Mouse (Mus musculus): ENCODE results near the gene Ugt1a9. TPM values are rescaled to one million over a fixed set of nuclear protein-coding genes. Genes with fewer than 3 reads are reported as not detected.
"Not testable (repeated sequence)": the region's sequence is repeated elsewhere in the genome, so short reads cannot be mapped to it uniquely, and the experiment has no call there.

Gene Ugt1a9
- polyA plus RNA-seq, 1 experiment from 2014 or later: not detected

- H3K27ac ChIP-seq; H3K4me3 ChIP-seq; H3K9ac ChIP-seq; H3K27me3 ChIP-seq (replicated peaks); ATAC-seq (ENCODE audit: low FRiP score, low read depth); H3K4me2 ChIP-seq (replicated peaks); H3K36me3 ChIP-seq; H3K9me3 ChIP-seq; H3K4me1 ChIP-seq: not testable (repeated sequence)
- 21% methylated on average over 4 of the region's 4 CpGs for whole genome bisulfite sequencing
Measured at GRCm38 (mm10) chr1:88120550-88120949, 50.0 kb downstream of the Ugt1a9 start.

- not testable (repeated sequence) for H3K4me3 ChIP-seq; H3K9me3 ChIP-seq; H3K36me3 ChIP-seq; H3K9ac ChIP-seq; H3K4me1 ChIP-seq; H3K27ac ChIP-seq; H3K27me3 ChIP-seq (replicated peaks); H3K4me2 ChIP-seq (replicated peaks); ATAC-seq (ENCODE audit: low FRiP score, low read depth)
- WGBS: no CpG with 5 or more reads among the region's 1 CpGs
Measured at GRCm38 (mm10) chr1:88121521-88121920, 50.9 kb downstream of the Ugt1a9 start.

- not testable (repeated sequence) for H3K4me3 ChIP-seq; H3K9ac ChIP-seq; H3K4me1 ChIP-seq; H3K4me2 ChIP-seq (replicated peaks); H3K9me3 ChIP-seq; ATAC-seq (ENCODE audit: low FRiP score, low read depth); H3K27ac ChIP-seq; H3K27me3 ChIP-seq (replicated peaks); H3K36me3 ChIP-seq
- 85% methylated on average over 4 of the region's 4 CpGs for WGBS
Measured at GRCm38 (mm10) chr1:88125827-88126360, 55.3 kb downstream of the Ugt1a9 start.

- 94% methylated on average over 2 of the region's 2 CpGs for WGBS
- not testable (repeated sequence) for H3K4me2 ChIP-seq (replicated peaks); H3K4me3 ChIP-seq; H3K27ac ChIP-seq; H3K9ac ChIP-seq; ATAC-seq (ENCODE audit: low FRiP score, low read depth); H3K36me3 ChIP-seq; H3K27me3 ChIP-seq (replicated peaks); H3K9me3 ChIP-seq; H3K4me1 ChIP-seq
Measured at GRCm38 (mm10) chr1:88129091-88129490, 58.5 kb downstream of the Ugt1a9 start.

GRCm38 (mm10) chr1:88130223-88130622, 59.6 kb downstream of the Ugt1a9 start:
- not testable (repeated sequence) for H3K4me3 ChIP-seq; H3K36me3 ChIP-seq; H3K27me3 ChIP-seq (replicated peaks); H3K4me1 ChIP-seq; ATAC-seq (ENCODE audit: low FRiP score, low read depth); H3K27ac ChIP-seq; H3K4me2 ChIP-seq (replicated peaks); H3K9me3 ChIP-seq; H3K9ac ChIP-seq
- WGBS: 82% methylated on average over 1 of the region's 1 CpGs

- WGBS: 68% methylated on average over 3 of the region's 3 CpGs
- ATAC-seq (ENCODE audit: low FRiP score, low read depth): no peak
- Histone ChIP-seq H3K9me3 (no peaks in the 10 kb centered on the region), H3K9ac (no peak overlapping the region), H3K4me2 (replicated peaks) (no peak overlapping the region), H3K27me3 (replicated peaks) (no peaks in the 10 kb centered on the region), H3K4me3 (no peak overlapping the region), H3K27ac (no peak overlapping the region), H3K36me3 (no peaks in the 10 kb centered on the region), H3K4me1 (0 out of 2 replicates have a peak, but pooled peaks cover 3% of the 10 kb centered on the region)
Measured at GRCm38 (mm10) chr1:88133908-88134456, 63.4 kb downstream of the Ugt1a9 start.

- H3K27me3 ChIP-seq (replicated peaks); H3K4me2 ChIP-seq (replicated peaks); H3K27ac ChIP-seq; H3K9me3 ChIP-seq; H3K9ac ChIP-seq; H3K4me3 ChIP-seq; ATAC-seq (ENCODE audit: low FRiP score, low read depth); H3K4me1 ChIP-seq; H3K36me3 ChIP-seq: not testable (repeated sequence)
- WGBS: 62% methylated on average over 5 of the region's 5 CpGs
Measured at GRCm38 (mm10) chr1:88134457-88135011, 63.9 kb downstream of the Ugt1a9 start, which contains the start of gene Ugt1a6a. TSS of gene Ugt1a6a (plus strand) at chr1:88134809.

GRCm38 (mm10) chr1:88135229-88135904, 64.8 kb downstream of the Ugt1a9 start:
- not testable (repeated sequence) for H3K27me3 ChIP-seq (replicated peaks); H3K9me3 ChIP-seq; H3K27ac ChIP-seq; H3K4me2 ChIP-seq (replicated peaks); H3K36me3 ChIP-seq; ATAC-seq (ENCODE audit: low FRiP score, low read depth); H3K9ac ChIP-seq; H3K4me3 ChIP-seq; H3K4me1 ChIP-seq
- 96% methylated on average over 5 of the region's 6 CpGs for WGBS

GRCm38 (mm10) chr1:88136646-88137045, 66.0 kb downstream of the Ugt1a9 start:
- no peaks in the 10 kb centered on the region for H3K9me3 ChIP-seq
- H3K9ac ChIP-seq: no peak overlapping the region
- H3K4me2 ChIP-seq (replicated peaks): no peak overlapping the region
- no peak for ATAC-seq (ENCODE audit: low FRiP score, low read depth)
- no peak overlapping the region for H3K4me3 ChIP-seq
- 0 out of 2 replicates have a peak, but pooled peaks cover 3% of the 10 kb centered on the region for H3K4me1 ChIP-seq
- H3K36me3 ChIP-seq: no peaks in the 10 kb centered on the region
- no peak overlapping the region for H3K27ac ChIP-seq
- WGBS: 76% methylated on average over 2 of the region's 2 CpGs
- no peaks in the 10 kb centered on the region for H3K27me3 ChIP-seq (replicated peaks)

- Histone ChIP-seq H3K36me3 (no peaks in the 10 kb centered on the region), H3K27me3 (replicated peaks) (no peaks in the 10 kb centered on the region), H3K4me2 (replicated peaks) (no peak overlapping the region), H3K9ac (no peak overlapping the region), H3K4me3 (no peak overlapping the region), H3K4me1 (0 out of 2 replicates have a peak, but pooled peaks cover 3% of the 10 kb centered on the region), H3K27ac (no peak overlapping the region), H3K9me3 (no peaks in the 10 kb centered on the region)
- ATAC-seq (ENCODE audit: low FRiP score, low read depth): no peak
- 90% methylated on average over 3 of the region's 3 CpGs for WGBS
Measured at GRCm38 (mm10) chr1:88137264-88137663, 66.7 kb downstream of the Ugt1a9 start.

GRCm38 (mm10) chr1:88138145-88138544, 67.5 kb downstream of the Ugt1a9 start:
- Histone ChIP-seq H3K4me3 (no peak overlapping the region), H3K27me3 (replicated peaks) (no peaks in the 10 kb centered on the region), H3K4me2 (replicated peaks) (no peak overlapping the region), H3K9ac (no peak overlapping the region), H3K4me1 (0 out of 2 replicates have a peak, but pooled peaks cover 3% of the 10 kb centered on the region), H3K9me3 (no peaks in the 10 kb centered on the region), H3K27ac (no peak overlapping the region), H3K36me3 (no peaks in the 10 kb centered on the region)
- no peak for ATAC-seq (ENCODE audit: low FRiP score, low read depth)
- WGBS: 97% methylated on average over 1 of the region's 1 CpGs

- not testable (repeated sequence) for H3K4me3 ChIP-seq; H3K9ac ChIP-seq; H3K27ac ChIP-seq; H3K27me3 ChIP-seq (replicated peaks); H3K4me1 ChIP-seq; H3K4me2 ChIP-seq (replicated peaks); H3K9me3 ChIP-seq; H3K36me3 ChIP-seq; ATAC-seq (ENCODE audit: low FRiP score, low read depth)
- 43% methylated on average over 1 of the region's 1 CpGs for WGBS
Measured at GRCm38 (mm10) chr1:88140492-88140891, 69.9 kb downstream of the Ugt1a9 start.
